24 mouse cellular contexts compared by ENCODE assay signal in the genomic region with DNA sequence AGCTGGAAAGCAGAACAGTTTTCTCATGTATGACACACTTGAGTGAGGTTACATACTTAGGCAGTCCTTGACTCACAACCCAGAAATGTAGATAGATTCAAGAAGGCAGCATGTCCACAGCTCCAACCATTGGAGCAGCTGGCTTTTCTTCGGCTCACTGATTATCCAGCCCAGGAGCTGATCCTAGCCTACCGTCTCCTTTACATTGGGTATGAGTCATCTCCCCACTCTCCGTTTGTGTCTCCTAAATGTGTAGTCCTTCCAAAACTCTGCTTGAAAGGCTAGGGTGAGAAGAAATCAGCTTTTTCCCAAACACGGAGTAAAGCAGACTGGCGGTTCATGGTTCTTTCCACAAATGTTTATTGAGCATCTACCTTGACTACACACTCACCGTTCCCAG. TPM values are rescaled to one million over a fixed set of nuclear protein-coding genes. Genes with fewer than 3 reads are reported as not detected.
"Had no signal": no experiment of that assay in that cellular context is flagged by ENCODE, and none has a peak within 500 bp of the region (broad histone marks: within the 10 kb centered on the region; RNA-seq: fewer than 3 reads in every experiment).

No protein-coding gene starts in this region.

- ATAC-seq: hindbrain, embryonic 16.5 days; hindbrain, postnatal 0 days; inflammation-experienced regulatory T-cells, adult 6 months; intestine, embryonic 15.5 days; intestine, embryonic 16.5 days; intestine, postnatal 0 days had no signal

- DNase-seq: heart, postnatal 10 days; heart, postnatal 14 days; heart, postnatal 36 days; heart, postnatal 4 days; kidney, adult 11 months; kidney, adult 18-20 months; kidney, adult 2 months; kidney, adult 8-10 months; kidney, adult 9 months; kidney, postnatal 10 days; kidney, postnatal 14 days; kidney, postnatal 25 days; kidney, postnatal 36 days; kidney, postnatal 4 days; layer of hippocampus, adult 9-11 months; layer of hippocampus, postnatal 36 days had no signal

RNA-seq across cellular contexts. Expression of a gene that starts 10.2 kb away (rescaled TPM):
- polyA plus RNA-seq: heart, embryonic 11.5 days; intestine, postnatal 0 days; large intestine, adult 2 months had no signal
